Mouse (Mus musculus): ENCODE measurements around the gene Gm49337.

DNA sequence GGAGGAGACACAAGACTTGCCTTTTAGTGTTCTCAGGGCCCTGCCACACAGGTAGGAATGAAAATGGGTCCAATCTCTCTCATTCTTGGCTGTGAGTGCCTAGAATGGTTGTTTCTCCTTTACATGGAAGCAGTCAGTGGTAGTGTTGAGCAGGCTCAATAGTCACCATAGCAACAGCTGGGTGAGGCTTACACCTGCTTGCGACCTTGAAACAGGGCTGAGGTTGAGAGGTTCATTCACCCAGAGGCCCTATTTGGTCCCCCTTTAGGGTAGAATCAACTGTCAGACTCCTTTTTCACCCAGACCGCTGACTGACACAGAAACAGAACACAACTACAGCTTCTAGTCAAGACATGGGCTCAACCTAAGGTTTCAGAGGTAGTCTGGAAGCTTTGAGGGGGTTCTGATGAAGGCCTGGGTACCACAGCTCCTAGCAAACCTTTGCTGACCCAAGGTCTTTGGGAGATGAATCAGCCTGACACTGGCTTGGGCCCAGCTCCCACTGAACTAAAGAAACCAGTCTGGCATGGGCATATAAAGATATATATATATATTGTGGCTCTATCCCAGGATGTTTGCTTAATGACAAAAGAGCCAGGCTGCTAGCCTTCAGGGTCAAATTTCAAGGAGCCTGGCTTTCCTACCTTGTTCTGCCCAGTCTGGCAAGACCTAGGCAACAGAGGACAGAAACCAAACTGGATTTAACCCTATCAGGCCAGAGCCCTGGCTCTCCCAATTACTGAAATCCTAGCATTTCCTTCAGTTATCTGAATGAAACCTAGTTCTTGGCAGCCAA lies 8.2 kb upstream of the Gm49337 start:
- TF ChIP-seq CTCF (IDR thresholded peaks at IDR 0.05; ENCODE audit: borderline replicate concordance, insufficient read depth, low read length) (no peak), POLR2A (IDR thresholded peaks at IDR 0.05; ENCODE audit: low read depth, low read length) (no peak; the same call in 1 of the 2 replicates)

All from embryonic fibroblast, embryonic 13.5 days (primary cell).